Mouse (Mus musculus) thymus, adult 2 months (tissue): ENCODE data around the gene Hk1.

ENCODE experiments used
- CTCF ChIP-seq: fragments of 200-500 bp; IDR thresholded peaks from 2 replicates; pipeline ENCODE4 v1.5.1; 2012; ENCODE audit warnings: mild to moderate bottlenecking, control low read depth, low read length, moderate library complexity, borderline replicate concordance; ENCODE audit not compliant: control insufficient read depth, poor library complexity, insufficient read depth; ENCODE audit errors: extremely low read depth
- POLR2A ChIP-seq: fragments of 200-500 bp; IDR thresholded peaks from 2 replicates; pipeline ENCODE4 v1.6.1; 2012; ENCODE audit warnings: mild to moderate bottlenecking, low read length, control low read depth, moderate library complexity; ENCODE audit not compliant: control insufficient read depth, poor library complexity, insufficient read depth; ENCODE audit errors: extremely low read depth

DNA sequence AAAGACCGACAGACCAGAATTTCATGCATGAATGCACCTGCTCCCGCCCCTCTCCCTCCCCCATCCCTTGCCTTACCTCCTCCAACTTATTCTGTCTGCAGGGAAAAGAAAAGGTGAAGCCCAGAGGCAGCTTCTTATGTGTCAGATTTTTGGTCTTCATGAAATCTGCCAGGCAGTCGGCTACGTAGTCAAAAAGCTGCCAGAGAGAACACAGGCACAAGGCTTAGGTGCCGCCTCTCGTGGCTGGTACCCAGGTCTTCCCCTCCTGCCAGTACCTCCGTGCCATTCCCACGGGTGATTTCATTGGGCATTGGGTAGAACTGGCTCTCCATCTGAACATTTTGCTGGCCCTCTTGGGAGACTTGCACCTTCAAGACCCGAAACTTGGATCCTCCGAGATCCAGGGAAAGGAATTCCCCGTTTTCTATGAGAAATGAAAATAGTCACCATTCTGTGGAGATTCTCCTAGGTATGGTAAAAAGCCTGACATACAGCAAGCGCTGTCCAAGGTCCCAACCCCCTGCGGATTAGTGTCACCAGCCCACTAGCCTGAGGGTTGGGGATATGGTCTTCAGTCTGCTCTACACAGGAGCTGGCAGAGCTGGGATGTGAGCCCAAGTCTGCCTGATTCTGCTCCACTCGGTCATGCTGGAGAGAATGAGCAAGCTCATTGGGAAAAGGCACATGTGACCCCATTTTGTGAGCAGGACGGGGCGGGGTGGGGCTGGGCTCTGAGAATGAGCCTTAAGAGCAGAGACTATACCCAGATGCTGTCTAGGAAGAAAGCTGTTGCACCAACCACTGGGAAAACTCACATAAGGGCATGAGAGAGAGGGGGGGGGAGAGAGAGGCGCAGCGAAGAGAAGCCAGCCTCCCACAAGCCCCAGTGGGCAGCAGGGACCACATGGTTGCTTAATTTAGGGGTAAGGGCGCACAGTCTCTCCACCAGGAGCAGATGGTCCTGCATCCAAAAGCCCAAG, 32.0 kb upstream of the Hk1 start:
- TF ChIP-seq CTCF = no peak
- TF ChIP-seq POLR2A = no peak
